Mouse (Mus musculus): Measurements from ENCODE around the gene Zfp646. TPM values are rescaled to one million over a fixed set of nuclear protein-coding genes. Genes with fewer than 3 reads are reported as not detected.
A peak's percentile ranks its signal among the peaks of the same experiment; 100 is the strongest.
"Not testable (repeated sequence)": the region's sequence is repeated elsewhere in the genome, so short reads cannot be mapped to it uniquely, and the experiment has no call there.

Gene Zfp646
- total RNA-seq (2021): 10 to 100 TPM; 50.2 to 55.8 TPM
- long read RNA-seq, experiment 1, full-length matches to known transcripts: 2 of 13 reads
- long read RNA-seq, experiment 1, partial matches to known transcripts: 11 of 13 reads
- long read RNA-seq, experiment 1, other reads (novel, unspliced or antisense): 0 of 13 reads
- long read RNA-seq, experiment 2, full-length matches to known transcripts: 3 of 13 reads
- long read RNA-seq, experiment 2, partial matches to known transcripts: 10 of 13 reads
- long read RNA-seq, experiment 2, other reads (novel, unspliced or antisense): 0 of 13 reads

DNA sequence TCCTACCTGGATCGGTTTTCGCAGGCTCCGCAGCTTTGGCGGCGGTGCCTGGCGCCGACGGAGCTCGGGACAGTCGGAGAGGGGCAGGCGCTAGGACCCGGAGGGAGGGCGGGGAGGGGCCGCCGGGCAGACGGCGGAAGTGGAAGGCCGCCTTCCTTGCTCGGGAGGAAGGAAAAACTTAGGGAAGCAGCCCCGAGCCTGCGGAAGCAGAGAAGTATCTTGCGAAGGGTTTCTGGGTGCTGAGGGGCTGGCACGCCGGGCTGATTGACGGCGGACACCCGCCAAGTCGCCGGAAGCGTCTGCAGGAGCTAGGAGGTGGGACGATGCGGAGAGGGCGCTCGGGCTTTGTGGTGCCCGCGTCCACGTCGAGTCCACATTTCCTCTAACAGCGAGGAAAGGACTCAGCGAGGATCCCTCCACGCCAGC, at the start of gene Zfp646:
Zfp646 (plus strand) TSS at position 181 of the 426 bp plus-strand sequence.
- DNase-seq (ENCODE audit: low spot score in 2 of 2): peak; percentile 56 to 66

- DNase-seq (ENCODE audit: low spot score in 2 of 2): no peak
Observed at GRCm38 (mm10) chr7:127835550-127835949, 40.5 kb upstream of the Zfp646 start.

GRCm38 (mm10) chr7:127837473-127837872, 38.5 kb upstream of the Zfp646 start:
- DNase-seq (ENCODE audit: low spot score in 2 of 2): no peak

DNA sequence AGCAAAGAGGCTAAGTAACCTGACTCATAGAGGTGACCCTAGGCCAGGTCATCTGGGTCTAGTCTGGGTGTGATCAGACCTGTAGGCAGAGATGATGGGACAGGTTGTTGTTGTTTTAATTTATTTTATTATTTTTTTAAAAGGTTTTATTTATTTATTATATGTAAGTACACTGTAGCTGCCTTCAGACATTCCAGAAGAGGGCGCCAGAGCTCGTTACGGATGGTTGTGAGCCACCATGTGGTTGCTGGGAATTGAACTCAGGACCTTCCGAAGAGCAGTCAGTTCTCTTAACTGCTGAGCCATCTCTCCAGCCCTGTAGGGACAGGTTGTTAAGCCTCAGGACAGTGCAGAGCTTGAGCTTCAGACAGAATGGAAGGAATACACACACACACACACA, 38.1 kb upstream of the Zfp646 start:
- DNase-seq (ENCODE audit: low spot score in 2 of 2): not testable (repeated sequence)

DNA sequence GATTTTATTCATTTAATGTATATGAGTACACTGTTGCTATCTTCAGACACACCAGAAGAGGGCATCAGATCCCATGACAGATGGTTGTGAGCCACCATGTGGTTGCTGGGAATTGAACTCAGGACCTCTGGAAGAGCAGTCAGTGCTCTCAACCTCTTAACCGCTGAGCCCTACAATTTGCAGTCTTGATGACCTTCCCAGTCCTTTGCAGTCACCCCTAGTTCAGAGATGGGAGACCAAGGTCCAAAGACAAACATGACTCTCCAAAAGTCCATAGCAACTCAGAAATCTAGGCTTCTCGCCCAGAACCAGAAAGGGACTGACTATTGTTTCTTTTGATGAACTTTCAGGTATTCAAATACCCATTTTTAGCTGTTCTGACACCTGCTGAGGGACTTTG, 36.0 kb upstream of the Zfp646 start:
- DNase-seq (ENCODE audit: low spot score in 2 of 2): not testable (repeated sequence)

DNA sequence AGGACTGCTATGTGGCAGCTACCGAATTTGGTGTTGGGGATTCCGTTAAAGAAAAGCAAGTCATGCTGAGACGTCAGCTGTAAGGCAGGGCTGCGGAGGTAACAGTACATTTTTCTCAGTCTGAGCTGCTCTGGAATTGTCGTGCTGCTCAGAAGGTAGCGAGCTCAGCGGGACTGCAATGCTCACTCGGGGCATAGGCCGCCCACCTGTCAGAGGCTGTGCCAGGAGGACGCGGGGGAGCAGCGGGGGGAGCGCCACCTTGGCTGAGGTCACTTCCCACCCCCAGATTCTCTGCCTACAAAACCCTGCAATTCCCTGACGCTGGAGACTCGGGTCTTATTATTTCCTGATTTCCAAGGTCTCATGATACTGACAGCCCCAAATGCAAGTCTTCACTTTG, 35.1 kb upstream of the Zfp646 start:
- DNase-seq (ENCODE audit: low spot score in 2 of 2): peak; percentile 14 to 31

GRCm38 (mm10) chr7:127841340-127842000, 34.6 kb upstream of the Zfp646 start:
- DNase-seq (ENCODE audit: low spot score in 2 of 2): peak; percentile 79 to 85

GRCm38 (mm10) chr7:127842001-127842718, 33.9 kb upstream of the Zfp646 start:
- peak in 1 of 2 experiments; percentile 62 for DNase-seq (ENCODE audit: low spot score in 2 of 2)

GRCm38 (mm10) chr7:127849973-127850875, 25.8 kb upstream of the Zfp646 start:
- DNase-seq (ENCODE audit: low spot score in 2 of 2): no peak

- DNase-seq (ENCODE audit: low spot score in 2 of 2): no peak
Observed at GRCm38 (mm10) chr7:127850906-127851305, 25.1 kb upstream of the Zfp646 start.

- DNase-seq (ENCODE audit: low spot score in 2 of 2): no peak
Observed at GRCm38 (mm10) chr7:127858258-127858657, 17.8 kb upstream of the Zfp646 start.

DNA sequence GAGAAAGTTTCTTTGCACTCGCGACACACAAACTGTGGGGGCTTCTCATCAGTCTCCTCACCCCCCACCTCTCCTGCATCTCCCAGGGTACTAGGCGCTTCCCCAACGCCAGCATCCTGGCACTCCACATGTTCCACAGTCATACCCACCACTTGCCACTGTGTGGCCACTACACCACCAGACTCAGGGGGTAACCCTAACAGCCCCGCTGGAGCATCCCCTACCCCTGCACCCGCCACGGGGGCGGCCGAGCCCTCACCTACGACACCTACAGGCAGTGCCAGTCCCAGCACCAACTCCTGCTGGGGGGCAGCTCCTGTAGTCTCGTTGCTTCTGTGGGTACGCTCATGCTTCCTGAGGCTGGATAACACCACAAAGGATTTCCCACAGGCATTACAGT, 9.6 kb upstream of the Zfp646 start:
- no peak for DNase-seq (ENCODE audit: low spot score in 2 of 2)

DNA sequence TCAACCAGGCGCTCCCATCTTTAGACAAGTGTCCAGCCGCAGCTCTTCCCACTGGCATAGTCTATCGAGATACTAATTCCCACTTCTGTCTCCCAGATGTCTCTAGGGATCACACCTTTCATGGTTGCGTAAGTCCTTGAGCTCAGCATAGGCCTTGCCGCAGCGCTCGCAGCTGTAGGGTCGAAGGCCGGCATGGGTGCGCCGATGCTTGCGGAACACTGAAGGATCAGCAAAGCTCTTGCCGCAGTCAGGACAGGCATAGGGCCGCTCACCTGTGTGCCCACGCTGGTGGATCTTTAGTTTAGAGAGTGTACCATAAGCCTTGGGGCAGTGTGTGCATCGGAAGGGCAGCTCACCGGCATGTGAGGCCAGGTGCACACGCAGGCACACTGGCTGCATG, 8.4 kb upstream of the Zfp646 start:
- DNase-seq (ENCODE audit: low spot score in 2 of 2): no peak

GRCm38 (mm10) chr7:127869149-127869810, 6.7 kb upstream of the Zfp646 start:
- DNase-seq (ENCODE audit: low spot score in 2 of 2): no peak

DNA sequence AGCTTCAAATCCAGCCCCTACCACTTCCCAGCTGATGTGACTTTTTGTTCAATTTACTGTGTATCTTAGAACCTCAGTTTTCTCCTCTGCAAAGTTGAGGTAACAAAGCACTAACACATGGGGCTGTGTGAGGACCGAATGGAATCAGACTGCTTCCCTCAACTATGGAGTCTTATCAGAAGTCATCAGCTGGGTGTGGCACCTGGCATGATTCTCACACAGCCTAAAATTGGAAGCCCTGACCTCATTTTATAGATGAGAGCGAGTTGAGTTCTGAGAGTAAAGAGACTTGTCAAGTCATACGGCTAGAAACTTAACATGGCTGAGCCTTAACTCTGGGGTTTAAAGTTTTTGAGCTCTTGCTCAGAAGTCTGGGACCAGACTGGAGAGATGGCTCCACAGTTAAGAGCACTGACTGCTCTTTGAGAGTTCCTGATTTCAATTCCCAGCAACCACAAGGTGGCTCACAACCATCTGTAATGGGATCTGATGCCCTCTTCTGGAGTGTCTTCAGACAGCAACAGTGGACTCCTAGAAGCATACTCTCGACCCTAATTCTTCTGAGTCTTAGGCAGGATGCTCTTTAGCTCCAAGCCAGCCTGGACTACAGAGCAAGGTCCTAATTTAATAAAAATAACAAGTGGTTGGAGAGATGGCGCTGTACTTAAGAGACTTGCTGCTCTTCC, 5.7 kb upstream of the Zfp646 start:
- DNase-seq (ENCODE audit: low spot score in 2 of 2): no peak

DNA sequence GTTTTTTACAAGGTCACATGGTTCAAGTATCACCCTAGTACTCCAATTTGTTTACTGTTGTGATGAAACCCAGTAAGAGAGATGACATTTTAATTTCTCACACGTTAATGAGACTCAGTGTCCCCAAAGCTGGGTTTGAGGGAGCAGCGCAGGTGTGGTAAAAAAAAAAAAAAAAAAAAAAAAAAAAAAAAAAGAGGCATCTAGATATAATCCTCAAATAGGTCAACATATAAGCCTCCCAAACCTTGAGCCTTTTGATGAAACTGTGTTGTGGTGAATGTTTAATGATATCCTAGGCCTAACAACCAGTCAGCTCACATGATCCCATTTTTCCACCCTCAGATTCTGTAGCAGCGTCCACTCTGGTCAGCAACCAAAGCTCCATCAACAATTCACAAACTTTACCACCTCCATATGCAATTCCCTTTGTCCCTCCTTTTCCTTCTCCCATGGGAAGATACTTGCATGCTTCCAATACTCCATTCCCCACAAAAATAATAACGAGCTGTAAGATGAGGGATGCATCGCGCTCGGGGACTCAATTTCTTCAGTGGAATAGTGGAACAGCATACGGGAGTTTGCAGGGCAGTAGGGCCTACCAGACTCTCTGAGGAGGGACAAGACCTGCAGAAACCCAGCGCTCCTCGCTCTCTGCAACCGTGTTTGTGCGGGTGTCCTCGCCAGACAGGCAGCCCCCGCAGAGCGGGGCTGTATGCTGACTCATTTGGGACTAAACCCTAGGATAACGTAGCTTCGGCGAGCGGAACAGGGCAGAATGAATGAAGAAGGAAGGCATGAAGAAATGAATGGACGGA, 1.0 kb upstream of the Zfp646 start:
- DNase-seq (ENCODE audit: low spot score in 2 of 2): no peak

GRCm38 (mm10) chr7:127875627-127876001, 407 bp upstream of the Zfp646 start:
- DNase-seq (ENCODE audit: low spot score in 2 of 2): peak; percentile 77 to 82

GRCm38 (mm10) chr7:127876467-127877348, 687 bp downstream of the Zfp646 start, which contains the start of gene Zfp668:
Gene Zfp668 (minus strand): TSS chr7:127876828.
- DNase-seq (ENCODE audit: low spot score in 2 of 2): peak; percentile 76 to 83

Data from adrenal gland, postnatal 4 days (tissue).